Mouse (Mus musculus) c-Kit-negative CD71-positive TER-119-positive erythroid progenitor cells, embryonic 14.5 days (primary cell): ENCODE data around the gene Fam124a.
"Not testable (repeated sequence)": the region's sequence is repeated elsewhere in the genome, so short reads cannot be mapped to it uniquely, and the experiment has no call there.

Experiments
- DNase-seq: peaks from one replicate; pipeline ENCODE4 v3.0.0-alpha.2; 2013; ENCODE audit warnings: low read depth, low spot score

Fam124a gene

GRCm38 (mm10) chr14:62574906-62575305, 19.4 kb downstream of the Fam124a start:
- DNase-seq = no peak

GRCm38 (mm10) chr14:62575862-62576261, 20.3 kb downstream of the Fam124a start:
- DNase-seq = no peak

DNA sequence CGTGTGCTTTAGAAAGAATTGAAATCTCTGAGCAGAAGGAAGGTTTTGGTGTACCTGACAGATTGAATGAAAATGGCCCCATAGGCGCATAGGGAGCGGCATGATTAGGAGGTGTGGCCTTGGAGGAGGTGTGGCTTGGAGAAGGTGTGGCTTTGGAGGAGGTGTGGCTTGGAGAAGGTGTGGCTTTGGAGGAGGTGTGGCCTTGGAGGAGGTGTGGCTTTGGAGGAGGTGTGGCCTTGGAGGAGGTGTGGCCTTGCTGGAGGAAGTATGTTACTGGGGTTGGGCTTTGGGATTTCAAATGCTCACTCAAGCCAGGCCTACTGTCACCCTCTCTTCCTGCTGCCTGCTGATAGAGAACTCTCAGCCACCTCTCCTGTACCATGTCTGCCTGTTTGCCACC, 25.4 kb downstream of the Fam124a start:
- peak; percentile 1 for DNase-seq

DNA sequence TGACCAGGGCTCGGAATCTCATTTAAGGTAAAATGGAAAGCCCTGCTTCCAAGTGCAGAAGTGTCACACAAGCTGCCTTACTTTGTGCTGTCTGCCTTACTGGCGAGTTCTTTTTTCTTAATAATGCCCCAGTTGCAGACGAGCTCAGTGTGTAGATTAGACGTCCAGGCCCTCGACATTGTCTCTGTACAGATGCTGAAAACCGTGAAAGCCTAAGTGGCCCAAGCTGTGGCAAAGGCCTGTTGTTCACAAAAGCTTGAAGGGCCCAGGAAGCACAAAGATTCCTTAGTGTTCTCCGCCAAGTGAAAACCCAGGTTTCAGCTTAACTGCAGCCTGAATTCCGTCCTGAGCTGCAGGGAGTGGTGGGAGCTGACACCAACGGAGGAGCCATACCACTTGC, 26.2 kb downstream of the Fam124a start:
- DNase-seq = no peak

GRCm38 (mm10) chr14:62584637-62585036, 29.1 kb downstream of the Fam124a start:
- no peak for DNase-seq

GRCm38 (mm10) chr14:62585338-62585737, 29.8 kb downstream of the Fam124a start:
- DNase-seq = no peak

DNA sequence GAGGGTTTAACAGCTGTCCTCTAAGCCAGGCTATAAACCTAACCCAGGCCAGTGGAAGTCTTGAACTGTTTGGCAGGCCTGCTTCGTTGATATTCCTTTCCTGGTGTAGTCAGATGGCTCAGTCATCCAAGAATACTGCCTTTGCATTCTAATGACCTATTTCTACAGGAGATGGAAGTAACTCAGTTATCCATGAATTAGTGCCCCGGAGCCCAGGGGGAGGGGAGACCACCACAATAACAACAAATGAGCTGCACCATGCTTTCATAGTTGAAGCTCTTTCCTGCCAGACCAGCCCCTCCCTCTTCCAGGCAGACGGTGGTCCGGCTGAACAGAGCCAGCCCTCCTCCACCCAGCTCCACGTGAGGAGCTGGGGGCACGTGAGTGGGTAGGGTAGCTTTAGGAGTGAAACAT, 44.6 kb downstream of the Fam124a start:
- no peak for DNase-seq

GRCm38 (mm10) chr14:62602271-62602670, 46.7 kb downstream of the Fam124a start:
- DNase-seq = no peak

DNA sequence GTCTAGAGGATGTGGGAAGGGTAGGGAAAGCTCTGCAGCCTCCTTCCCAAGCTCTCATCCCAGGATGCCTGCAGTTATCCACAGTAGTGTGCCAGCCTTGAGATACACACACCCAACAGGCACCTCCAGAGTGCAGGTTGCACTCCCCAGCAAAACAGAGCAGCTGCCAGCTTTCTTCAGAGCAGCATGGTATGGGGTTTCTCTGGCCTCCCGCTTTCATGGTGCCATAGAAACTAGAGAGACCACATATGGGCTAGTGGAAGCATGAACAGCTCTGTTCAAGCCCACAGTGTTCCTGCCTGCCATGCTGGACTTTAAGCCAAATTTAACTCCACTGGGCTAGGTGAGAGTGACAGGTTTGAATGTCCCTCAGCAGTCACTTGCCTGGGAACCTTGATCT, 47.3 kb downstream of the Fam124a start:
- DNase-seq = no peak

GRCm38 (mm10) chr14:62607791-62608196, 52.3 kb downstream of the Fam124a start:
- DNase-seq = no peak

DNA sequence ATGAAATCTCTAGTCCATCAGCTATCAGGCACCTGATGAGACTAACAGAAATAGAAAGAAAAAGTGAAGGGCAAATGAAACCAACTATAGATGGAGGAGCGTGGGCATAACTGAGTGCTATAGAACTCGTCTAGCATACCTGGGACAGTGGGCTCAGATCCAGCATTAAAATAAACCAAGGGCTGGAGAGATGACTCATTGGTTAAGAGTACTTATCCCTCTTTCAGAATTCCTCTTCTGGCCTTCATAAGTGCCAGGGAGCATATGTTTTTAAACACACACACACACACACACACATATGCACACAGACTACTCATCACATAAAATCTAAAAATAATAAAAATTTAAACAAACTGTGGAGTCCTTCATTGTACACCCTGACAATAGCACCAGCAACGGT, 54.4 kb downstream of the Fam124a start:
- DNase-seq = no peak

DNA sequence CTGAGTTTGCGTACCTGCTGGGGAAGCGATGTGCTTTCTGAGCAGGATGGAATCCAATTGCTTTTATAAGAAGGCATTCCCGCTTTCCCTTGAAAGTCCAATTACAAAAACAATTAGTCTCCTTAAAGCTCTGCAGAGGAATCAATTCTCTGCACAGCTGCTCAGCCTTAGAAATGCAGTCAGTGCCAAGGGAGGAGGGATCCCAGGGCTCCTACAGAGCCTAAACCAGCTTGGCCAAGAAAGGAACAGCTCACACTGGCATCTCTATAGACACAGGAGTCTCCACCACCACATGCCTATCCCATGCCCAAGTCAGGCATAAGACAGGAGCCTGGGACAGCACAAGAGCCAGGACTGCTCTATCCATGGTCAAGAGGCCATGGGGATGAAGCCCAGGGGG, 66.9 kb downstream of the Fam124a start:
- no peak for DNase-seq

- DNase-seq = no peak
These were observed 72.4 kb downstream of the Fam124a start for GRCm38 (mm10) chr14:62627951-62628350.

GRCm38 (mm10) chr14:62637436-62638344, 82.2 kb downstream of the Fam124a start:
- no peak for DNase-seq

GRCm38 (mm10) chr14:62638345-62638702, 82.8 kb downstream of the Fam124a start:
- DNase-seq = no peak

GRCm38 (mm10) chr14:62639111-62639510, 83.6 kb downstream of the Fam124a start:
- no peak for DNase-seq

DNA sequence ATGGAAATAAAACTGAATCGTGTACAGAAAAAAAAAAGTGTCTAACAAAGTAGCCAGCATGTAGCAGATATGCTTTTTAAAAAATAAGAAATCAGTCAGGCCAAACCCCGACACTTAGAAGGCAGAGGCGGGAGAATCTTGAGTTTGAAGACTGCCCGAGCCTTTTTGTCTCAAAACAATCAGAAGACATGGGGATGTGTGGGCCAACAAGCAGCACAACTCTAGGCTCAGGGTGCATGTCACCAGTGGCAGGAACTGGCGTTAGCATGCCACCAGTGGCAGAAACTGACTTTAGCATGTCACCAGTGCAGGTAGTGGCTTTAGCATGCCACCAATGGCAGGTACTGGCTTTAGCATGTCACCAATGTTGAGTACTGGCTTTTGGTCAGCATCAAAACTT, 84.0 kb downstream of the Fam124a start:
- no peak for DNase-seq

- DNase-seq = no peak
These were observed 84.9 kb downstream of the Fam124a start for GRCm38 (mm10) chr14:62640396-62640795.

GRCm38 (mm10) chr14:62642368-62642767, 86.8 kb downstream of the Fam124a start:
- DNase-seq = not testable (repeated sequence)

DNA sequence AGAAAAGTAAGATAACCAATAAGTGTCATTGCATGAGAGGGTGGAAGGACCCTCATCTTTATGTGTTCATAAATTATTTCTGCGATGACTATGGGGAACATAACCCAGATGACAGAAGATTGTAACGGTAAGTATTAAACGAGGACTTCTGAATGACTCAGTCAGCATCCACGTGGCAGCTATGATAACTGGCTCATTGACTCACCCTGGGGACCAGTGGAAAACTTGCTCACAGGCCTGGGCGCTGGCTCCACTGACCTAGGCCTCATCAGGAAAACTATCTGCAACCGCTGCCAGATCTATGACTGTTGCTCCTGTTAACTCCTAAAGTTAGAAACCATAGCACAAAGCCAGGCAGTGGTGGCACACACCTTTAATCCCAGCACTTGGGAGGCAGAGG, 92.9 kb downstream of the Fam124a start:
- no peak for DNase-seq

DNA sequence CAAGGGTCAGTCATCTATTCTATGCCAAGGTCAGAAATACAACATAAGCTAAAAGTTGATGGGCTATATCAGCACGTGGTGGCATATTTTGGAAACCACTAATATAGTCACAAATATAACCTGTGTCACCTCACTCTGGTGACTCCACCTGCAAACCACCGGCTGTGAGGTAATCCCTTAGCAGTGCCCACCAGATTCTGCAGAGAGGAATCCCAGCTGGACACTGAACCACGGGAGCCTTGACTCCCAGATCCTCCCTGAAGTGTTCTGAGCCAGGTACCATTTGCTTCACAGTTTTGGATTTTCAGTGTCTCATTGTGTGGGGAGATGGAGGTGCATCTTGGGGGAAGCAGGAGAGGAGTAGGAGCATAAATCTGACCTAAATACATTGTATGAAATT, 94.8 kb downstream of the Fam124a start:
- DNase-seq = no peak

DNA sequence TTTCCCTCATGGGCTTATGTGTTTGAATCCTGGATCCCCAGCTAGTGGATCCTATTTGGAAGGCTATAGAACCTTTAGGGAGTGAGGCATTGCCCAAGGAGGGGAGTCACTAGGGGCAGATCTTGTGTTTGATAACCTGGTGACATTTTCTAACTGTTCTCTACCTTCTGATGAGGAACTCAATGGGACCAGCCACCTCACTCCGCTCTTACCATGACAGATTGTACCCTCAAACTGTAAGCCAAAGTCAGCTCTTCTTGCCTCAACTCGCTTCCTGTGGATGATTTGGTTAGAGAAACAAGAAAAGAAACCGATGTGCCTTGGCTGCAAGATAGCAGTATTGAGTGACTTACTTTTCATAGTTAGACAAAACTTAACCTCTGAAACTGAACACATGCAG, 96.2 kb downstream of the Fam124a start:
- DNase-seq = no peak

DNA sequence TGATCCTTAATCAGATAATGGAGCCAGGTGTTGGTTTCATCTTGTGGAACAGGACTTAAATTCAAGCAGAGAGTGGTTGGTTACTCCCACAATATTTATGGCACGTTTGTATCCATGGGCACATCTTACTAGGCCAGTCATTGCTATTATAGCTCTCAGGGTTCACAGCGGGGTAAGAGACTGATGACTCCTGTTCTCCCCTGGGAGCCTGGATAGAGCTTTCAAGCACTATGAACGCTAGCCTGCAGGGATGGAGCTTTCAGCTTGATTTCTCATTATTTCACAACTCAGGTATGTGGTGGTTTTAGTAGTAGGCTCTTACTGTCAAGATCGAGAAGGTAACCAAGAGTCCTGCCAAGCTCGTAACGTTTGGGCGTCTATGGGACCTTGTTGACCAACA, 100.5 kb downstream of the Fam124a start:
- DNase-seq = no peak

DNA sequence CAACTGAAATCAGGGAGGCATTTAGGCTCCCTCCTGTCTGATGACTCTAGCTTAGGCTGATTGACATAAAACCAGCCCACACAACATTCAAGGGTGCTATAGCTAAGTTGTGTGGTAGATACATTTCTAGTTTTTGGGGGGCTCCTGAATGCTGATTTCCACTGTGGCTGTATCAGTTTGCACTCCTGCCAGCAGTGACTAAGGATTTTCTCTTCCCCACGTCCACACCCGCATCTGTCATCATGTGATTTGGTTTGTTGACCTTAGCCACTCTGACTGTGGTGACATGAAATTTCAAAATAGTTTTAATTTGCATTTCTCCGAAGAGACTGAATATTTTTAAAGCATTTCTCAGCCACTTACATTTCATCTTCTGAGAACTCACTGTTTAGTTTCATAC, 101.9 kb downstream of the Fam124a start:
- DNase-seq = no peak
